Mouse (Mus musculus) CH12.LX (cell line): ENCODE data around the gene Gm20388.

Source experiments
- CTCF ChIP-seq, 2 experiments: IDR thresholded peaks in 1 of 2; conservative IDR thresholded peaks in 1 of 2; 2 replicates each; pipeline ENCODE4 v1.5.1; 2011 to 2012; ENCODE audit warnings: low read depth in 2 of 2, low read length in 2 of 2, improper control_type of control experiment in 1 of 2, inconsistent platforms in 1 of 2, mild to moderate bottlenecking in 1 of 2, moderate library complexity in 1 of 2
- EP300 ChIP-seq: IDR thresholded peaks from 2 replicates; pipeline ENCODE4 v1.6.1; 2011; ENCODE audit warnings: low read length, improper control_type of control experiment
- MYC ChIP-seq: IDR thresholded peaks from 2 replicates; pipeline ENCODE4 v1.6.1; 2011; ENCODE audit warnings: low read depth, mild to moderate bottlenecking, improper control_type of control experiment, low read length
- TBP ChIP-seq: conservative IDR thresholded peaks from 2 replicates; pipeline ENCODE4 v1.6.1; 2011; ENCODE audit warnings: low read depth, low read length, improper control_type of control experiment

- TF ChIP-seq TBP (no peak), EP300 (no peak), CTCF (conservative IDR thresholded peaks at IDR 0.05 in 1 of 2, IDR thresholded peaks at IDR 0.05 in 1 of 2; ENCODE audit: low read depth in 2 of 2, low read length in 2 of 2) (no peak), MYC (no peak)
Observed at GRCm38 (mm10) chr8:123188006-123188405, 3277.4 kb downstream of the Gm20388 start.
